Mouse (Mus musculus) testis, adult 2 months (tissue): Measurements from ENCODE around the gene Ets2.
"Not testable (repeated sequence)": the region's sequence is repeated elsewhere in the genome, so short reads cannot be mapped to it uniquely, and the experiment has no call there.

Experiments used
- CTCF ChIP-seq: fragments of 200-500 bp; IDR thresholded peaks from 2 replicates; pipeline ENCODE4 v1.5.1; 2012; ENCODE audit warnings: low read depth, mild to moderate bottlenecking, inconsistent platforms, low read length, moderate library complexity; ENCODE audit not compliant: control insufficient read depth, insufficient read depth, insufficient replicate concordance
- POLR2A ChIP-seq: fragments of 200-500 bp; IDR thresholded peaks from 2 replicates; pipeline ENCODE4 v1.6.1; 2012; ENCODE audit warnings: low read depth, mild to moderate bottlenecking, inconsistent platforms, low read length, moderate library complexity; ENCODE audit not compliant: control insufficient read depth

DNA sequence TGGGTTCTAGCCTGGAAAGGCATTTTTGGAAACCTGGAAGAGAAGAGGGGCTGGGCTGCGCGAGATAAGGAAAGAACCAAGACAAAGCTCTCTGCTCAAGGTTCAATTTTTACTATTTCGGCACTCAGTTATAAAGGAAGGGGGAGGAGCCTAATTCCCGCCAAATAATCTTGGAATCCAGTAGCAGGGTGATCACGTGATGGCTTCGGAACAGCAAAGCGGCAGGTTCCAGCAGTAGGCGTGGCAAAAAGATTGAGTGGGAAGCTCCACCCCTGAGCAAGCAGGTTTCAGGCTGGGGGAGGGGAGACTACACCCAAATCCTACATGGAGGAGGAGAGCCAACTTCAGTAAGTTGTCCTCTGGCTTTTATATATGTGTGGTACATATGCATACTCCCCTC lies 62.2 kb downstream of the Ets2 start:
- TF ChIP-seq POLR2A, CTCF: not testable (repeated sequence)
